Mouse (Mus musculus): Measurements from ENCODE around the gene Ldlr.
A peak's percentile ranks its signal among the peaks of the same experiment; 100 is the strongest.
"Not testable (repeated sequence)": the region's sequence is repeated elsewhere in the genome, so short reads cannot be mapped to it uniquely, and the experiment has no call there.

The Ldlr gene

DNA sequence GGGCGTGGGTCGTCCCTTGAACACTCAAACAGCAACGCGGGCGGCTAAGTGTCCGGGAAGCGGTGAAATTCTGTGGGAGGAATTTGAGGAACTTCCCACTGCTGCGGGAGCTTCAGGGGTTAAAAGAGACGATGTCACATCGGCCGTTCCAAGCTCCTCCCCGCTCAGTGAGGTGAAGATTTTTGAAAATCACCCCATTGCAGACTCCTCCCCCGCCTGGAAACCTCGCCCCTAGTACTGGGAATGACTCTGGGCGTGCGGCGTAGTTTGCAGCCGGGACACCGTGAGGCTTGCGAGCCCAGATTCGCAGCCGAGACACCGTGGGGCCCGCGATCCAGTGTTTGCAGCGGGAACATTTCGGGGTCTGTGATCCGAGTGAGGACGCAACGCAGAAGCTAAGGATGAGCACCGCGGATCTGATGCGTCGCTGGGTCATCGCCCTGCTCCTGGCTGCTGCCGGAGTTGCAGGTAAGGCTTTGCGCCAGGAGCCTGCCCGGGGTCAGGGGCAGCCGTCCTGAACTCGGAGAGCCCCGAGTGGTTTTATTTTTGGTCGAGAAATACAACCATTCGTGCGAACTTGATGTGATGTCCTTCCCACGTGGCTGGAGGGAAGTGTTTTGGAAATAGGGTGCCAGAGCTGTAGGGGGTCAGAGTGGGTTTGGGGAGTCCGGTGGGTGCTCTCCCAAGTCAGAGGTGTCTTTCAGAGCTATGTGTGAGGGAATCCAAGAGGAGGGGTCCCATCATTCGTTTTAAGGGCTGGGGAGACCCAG is at the start of gene Ldlr:
TSS of gene Ldlr (plus strand) at position 107 of the 770 bp plus-strand sequence.
- peak; percentile 43 to 55 for DNase-seq

DNA sequence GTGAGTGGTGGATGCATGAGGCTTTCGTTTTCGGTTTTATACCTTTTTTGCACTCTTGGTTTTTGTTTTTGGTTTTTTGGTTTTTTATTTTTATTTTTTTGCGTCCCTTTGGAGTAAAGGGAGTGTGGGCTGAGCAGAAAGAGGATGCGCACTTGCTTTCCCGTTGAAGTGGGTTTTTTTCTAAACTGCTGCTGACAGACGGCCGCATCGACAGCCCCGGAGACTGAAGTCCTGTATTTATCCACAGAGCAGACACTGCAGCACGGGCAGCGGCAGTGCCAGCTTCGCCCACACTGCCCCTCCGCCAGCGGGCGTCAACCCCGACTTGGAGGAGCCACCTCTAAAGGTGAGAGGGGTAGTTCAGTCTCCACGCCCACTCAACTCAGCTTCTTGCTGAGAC is 45.6 kb upstream of the Ldlr start:
- DNase-seq: no peak

DNA sequence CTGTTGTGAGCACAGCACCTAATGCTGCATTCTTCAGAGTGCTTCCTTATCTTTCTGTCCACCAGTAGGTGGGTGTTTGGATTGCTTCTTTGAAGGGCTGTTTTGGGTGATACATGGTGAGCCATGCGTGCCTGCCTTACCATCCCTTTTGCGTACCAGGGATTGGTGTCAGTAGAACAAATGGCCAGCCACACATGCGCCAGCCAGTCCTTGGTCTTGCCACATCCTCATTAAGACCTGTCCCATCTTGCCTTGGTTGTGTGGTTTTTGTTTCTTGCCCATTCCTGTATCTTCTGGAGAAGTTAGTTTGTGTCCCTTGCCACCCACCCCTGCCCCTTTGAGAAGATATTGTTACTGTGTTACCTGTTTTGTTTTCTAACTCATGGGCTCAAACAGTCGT is 42.8 kb upstream of the Ldlr start:
- no peak for DNase-seq

DNA sequence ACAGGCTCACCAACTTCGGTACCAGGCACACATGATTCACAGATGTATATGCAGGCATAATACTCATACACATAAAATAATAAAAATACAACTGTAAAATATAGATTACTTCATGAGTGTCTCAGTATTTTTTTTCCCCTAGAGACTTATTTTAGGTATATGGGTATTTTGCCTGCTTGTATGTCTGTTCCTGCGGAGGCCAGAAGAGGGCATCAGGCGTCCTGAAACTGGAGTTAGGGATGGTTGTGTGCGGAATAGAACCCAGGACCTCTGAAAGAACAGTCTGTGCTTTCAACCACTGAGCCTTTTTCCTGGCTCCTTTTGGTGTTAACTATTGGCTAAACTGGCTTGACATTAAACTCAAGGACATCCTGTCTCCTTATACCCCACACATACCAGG is 40.5 kb upstream of the Ldlr start:
- DNase-seq: no peak

DNA sequence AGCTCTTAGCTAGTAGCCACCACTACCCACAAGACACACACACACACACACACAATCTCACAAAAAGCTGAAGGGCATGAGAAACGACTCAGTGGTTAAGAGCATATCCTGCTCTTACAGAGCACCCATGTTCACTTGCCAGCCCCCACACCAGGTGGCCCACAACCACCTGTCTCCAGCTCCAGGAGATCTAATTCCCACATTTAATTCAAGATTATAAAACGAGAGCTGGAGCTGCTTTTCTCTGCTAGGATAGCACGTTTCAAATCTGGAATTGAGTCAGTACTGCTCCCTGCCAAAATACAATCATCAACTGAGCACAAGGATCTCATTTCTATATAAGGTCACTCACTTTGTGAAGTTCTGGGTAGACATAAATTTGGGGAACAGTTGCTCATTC is 39.4 kb upstream of the Ldlr start:
- DNase-seq: no peak

DNA sequence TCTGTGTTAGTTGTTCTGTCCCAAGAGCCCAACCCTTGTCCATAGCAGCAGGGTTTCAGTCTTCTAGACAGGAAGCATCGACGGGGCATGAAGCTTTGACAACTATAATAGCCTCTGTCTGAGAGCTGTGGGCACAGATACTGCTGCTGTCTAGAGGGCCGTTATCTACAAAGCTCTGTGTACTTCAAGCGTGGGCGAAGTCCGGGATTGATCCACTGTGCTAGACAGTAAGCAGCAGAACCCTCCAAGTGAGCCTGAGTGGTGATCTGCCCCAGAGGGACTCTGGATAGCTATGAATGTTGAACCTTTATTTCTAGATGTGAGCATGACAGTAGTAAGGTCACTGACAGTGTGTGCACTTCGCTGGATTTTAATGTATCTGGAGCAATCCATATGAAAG is 34.7 kb upstream of the Ldlr start:
- no peak for DNase-seq

DNA sequence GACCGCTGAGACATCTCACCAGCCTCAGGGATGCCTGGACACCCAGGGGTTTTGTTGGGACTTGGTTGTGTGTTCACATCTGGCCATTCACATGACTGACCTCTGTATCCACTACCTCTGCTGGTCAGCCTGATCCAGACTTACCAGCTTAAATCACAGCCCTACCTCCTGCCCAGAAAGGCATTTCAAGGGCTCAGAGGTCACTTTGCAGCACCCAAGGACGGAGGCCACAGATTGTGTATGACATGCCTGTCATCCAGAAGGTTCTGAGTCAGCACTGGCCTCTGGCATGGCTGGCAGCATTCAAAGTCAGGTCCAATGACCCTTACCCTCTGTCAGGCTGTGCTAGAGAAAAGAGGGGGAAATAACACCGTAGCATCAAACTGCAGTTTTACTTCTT is 33.3 kb upstream of the Ldlr start:
- DNase-seq: no peak

DNA sequence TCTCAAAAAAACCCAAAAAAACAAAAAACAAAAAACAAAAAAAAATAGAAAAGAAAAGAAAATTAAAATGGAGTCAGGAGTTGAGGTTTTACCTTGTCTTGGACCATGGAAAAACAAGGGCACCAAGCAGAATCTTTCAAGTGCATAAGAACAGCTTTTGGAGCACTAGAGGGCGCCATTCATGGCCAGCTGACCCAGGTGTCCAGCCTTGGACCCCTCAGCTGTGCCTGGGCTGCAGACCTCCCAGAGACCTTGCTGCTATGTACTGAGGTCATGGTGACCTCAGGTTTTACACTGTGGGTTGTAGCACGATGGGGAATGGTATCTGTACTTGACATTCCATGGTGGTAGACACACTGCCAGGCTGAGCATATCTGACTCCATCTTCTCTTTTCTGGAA is 31.4 kb upstream of the Ldlr start:
- DNase-seq: no peak

DNA sequence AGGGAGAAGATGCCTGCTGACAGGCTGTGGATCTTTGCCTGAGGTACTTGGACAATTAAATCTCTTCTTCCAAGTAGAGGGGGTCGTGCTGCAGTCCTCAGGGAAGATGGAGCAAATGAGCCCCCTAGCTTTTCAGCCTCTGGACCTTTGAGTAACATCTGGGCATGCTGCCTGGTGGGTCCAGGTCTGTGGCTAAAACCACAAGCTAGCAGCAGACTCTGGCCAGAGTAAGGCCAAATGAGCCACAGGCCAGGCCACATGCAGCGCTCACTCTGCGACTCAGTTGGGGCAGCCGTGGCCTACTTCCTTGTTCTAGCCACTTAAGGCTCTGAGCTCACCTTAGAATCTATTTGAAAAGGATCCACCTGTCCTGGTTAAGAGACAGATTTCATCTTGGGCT is 30.8 kb upstream of the Ldlr start:
- DNase-seq: no peak

DNA sequence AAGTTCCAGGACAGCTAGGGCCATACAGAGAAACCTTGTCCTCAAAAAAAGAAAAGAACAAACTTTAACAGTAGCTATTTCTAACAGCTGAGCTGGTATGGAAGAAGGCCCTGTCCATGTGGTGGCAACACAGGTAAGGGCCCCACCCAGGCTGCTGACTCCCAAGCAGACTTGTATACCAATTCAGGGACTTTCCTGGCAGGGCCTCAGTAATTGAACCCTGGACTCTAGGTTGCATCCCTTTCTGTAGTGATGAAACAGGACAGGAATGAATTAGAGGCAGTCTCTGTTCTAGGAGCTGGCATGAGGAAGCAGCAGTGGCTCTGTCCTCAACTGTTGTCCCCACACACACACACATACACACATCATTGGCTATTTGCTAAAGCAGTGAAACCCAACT is 29.2 kb upstream of the Ldlr start:
- no peak for DNase-seq

DNA sequence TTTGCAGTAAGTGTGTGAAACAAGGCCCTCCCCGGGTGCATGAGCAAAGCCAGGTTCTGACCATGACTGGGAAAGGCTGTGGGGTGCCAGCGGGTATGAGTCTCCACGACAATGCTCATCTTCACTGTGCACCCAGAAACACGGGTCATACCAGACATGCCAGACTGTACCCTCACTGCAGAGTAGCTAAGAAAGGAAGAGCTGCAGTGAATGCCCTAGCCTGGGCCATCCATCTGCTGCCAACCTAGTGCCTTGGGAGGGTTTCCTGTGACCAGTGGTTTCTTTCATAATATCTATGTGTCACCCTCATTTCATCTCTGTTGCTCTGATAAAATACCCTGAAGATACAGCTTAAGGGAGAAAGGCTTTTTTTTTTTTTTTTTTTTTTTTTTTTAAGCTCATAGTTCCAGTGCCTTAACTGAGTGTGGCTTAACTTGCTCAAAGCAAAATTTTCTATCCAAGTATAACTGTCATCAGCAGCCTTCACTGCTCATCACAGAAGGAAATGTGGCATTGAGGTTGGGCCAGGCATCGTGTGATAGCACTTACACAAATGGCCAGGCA is 28.0 kb upstream of the Ldlr start:
- DNase-seq: no peak

DNA sequence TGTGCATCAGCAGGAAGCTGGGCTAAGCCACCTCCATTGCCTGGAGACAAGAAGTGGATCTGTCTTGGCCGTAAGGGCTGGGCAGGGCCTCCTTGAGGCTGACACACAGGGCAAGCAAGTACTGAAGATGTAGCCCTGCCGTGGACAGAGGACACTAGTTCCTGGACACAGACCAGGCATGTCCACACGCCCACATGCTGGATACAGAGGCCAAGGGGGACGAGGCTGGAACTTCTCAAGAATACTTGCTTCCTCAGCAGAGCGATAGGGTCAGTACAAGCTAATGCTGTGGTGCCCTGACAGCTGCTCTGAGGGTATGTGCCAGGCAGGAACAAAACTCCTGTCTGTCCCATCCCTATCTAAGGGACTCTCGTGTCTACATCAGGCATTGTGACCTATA is 26.2 kb upstream of the Ldlr start:
- DNase-seq: no peak

DNA sequence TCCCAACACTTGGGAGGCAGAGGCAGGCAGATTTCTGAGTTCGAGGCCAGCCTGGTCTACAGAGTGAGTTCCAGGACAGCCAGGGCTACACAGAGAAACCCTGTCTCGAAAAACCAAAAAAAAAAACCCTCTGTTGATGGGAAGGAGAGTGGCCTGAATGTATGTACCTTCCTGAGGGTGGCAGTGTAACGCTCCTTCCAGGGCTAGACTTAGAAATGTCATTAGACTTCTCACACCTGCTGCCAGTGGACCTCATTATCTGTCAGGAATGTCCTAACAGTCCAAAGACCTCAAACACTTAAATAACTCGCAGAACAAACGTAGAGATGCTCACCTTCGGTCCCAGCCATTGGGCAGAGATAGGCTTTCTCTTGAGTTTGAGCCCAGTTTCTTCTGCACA is 24.0 kb upstream of the Ldlr start:
- not testable (repeated sequence) for DNase-seq

DNA sequence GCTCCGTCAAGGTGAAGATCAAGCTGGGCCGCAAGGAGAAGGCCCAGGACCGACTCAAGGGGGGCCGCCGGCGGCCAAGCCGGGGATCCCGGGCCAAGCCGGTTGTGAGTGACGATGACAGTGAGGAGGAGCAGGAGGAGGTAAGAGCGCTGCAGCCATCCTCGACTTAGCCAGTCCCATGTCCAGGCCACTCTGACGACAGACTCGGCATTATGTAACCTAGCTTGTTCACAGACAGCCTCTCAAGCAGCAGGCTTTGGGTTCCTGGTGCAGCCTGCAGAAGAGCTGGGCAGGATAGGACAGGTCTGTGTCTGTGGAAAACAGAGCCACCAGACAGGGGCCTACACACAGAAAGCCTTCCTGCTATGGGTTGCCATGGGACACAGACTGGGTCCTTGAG is 22.2 kb upstream of the Ldlr start:
- DNase-seq: no peak

DNA sequence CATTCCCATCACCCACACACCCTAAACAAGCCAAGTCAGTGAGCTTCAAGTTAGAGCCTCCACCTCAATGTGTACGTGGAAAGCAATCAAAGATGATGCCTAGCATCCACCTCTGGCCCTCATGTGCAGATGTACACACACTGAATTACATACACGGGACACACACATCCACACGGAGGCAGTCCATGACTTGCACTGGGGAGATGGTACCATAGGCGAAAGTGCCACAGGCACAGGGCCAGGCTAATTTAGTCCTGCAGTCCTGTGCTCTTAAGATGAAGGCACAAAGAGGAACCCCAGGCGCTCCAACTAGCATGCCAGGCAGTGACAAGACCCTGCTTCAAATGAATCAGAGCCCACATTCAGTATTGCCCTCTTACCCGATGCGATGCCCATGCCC is 19.8 kb upstream of the Ldlr start:
- DNase-seq: no peak

DNA sequence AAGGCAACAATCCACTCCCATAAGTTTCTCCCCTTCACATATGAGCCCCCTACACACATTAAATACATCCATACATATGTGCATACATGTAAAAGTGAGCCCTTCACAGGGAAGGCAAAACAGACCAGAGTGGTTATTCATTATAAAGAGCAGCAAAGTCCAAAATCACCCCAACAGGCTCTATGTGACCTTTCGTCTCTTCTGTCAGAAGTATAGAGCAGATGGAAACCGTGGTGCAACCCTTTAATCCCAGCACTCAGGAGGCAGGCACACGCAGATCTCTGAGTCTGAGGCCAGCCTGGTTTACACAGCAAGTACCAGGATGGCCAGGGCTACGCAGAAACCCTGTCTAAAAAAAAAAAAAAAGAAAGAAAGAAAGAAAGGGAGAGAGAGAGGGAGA is 17.2 kb upstream of the Ldlr start:
- DNase-seq: no peak

DNA sequence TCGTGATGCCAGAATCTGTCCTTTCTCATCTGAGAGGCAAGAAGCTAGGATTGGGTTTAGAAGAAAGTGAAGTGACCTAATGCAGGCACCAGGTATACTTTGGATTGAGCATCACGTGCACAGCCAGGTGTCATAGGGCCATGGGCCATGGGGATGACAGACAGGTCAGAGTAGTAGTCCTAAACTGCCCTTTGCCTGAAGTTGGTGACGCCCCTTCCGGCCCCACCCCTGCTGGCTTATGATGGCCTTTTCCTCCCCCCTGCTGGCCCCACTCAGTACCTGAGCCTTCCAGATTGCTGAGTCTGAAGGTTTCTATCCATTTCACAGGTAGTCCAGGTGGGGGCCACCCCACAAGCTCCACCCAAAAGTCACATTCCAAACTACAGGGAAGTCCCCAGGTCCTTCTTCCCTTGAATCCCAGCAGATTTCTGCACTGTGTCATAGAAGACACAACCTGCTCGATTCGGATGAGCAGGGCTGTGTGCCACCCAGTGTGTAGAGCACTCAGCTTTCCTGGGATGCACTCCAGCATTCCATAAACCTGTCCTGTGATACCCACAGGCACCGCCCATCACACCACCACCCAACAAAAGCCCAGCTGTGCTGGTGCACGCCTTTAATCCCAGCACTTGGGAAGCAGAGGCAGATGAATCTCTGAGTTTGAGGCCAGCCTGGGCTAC is 16.6 kb upstream of the Ldlr start:
- no peak for DNase-seq

DNA sequence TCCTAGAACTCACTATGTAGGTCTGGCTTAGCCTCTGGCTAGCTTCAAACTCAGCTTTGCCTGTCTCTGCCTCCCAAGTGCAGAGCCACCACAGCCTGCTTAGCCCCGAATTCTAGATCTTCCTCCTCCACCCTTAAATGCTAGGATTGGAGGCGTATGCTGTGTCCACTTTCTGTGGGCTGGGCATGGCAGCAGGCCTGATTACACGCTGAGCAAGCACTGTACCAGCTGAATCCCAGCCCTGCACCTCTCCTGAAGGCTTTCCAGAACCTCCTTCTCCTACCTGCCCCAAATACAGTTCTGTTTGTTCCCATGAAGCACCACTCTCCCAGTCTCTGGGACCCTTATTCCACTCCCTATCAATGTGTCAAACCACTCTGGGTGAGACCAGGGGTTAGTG is 13.9 kb upstream of the Ldlr start:
- no peak for DNase-seq

DNA sequence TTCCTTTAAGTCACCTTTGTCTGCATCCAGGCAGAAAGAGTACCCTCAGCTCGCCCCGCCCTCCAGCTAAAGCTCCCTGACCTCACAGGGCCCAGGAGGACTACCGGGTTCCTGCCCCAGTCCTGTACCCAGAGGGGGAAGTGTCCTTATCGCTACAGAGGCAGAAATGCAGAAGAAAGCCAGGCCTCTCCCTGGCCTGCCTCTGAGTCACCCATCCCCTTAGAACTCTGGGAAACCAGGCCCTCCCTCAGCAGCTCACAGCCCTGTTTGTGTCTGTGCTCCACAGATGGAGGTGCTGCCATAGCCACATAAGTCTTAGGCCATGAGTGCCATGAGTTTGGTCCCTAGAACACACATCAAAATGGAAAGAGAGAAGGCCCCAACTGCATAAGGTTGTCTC is 8.0 kb upstream of the Ldlr start:
- DNase-seq: no peak

DNA sequence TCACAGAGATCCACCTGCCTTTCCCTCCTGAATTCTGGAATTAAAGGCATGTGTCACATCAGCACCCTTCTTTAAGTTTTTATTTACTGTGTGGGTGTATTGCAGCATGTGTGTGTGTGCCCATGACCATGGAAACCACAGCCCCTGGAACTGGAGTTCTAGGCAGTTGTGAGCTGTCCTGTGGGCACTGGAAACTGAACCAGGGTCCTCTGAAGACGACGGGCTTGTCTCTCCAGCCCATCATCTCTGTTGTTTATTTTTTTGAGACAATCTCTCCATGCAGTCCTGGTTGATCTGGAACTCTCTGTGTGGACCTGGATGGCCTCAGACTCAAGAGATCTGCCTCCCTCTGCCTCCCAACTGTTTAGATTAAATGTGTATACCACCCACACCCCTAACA is 6.3 kb upstream of the Ldlr start:
- no peak for DNase-seq

DNA sequence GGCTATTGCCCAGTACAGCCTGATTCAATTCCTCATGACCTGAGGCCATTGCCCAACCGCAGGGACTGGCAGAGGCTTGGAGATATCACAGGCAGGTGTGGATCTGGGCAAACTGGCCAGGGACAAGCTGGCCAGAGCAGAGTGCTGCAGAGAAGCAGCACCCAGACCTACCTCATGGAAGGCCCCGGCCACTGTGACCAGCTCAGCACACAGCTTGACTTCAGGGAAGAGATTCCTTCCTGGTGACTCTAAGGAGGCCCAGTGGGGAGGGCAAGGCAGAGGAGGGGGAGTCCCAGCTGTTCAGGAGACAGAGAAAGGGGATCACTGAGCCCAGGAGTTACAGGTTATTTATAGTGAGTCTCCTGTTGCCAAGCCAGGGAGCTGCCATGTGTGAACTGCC is 2.2 kb upstream of the Ldlr start:
- no peak for DNase-seq

DNA sequence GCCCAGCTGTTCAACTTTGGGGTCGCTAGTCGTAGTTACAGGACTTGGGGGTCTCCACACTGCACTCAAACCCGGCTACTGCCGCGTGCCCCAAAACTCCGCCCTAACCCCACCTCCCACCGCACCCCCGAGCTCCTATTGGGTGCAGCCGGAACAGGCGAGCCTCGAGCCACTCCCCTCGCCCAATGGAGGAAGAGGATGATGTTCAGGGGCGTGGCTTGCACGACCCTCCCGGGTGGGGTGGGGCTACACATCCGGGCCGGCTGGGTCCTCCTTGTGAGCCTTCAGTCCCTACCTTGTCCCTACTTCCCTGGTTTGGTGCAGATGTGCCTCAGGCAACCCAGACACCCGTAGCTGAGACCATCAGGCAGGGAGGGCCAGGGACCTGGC is 859 bp downstream of the Ldlr start:
- DNase-seq: peak; percentile 92 to 93

DNA sequence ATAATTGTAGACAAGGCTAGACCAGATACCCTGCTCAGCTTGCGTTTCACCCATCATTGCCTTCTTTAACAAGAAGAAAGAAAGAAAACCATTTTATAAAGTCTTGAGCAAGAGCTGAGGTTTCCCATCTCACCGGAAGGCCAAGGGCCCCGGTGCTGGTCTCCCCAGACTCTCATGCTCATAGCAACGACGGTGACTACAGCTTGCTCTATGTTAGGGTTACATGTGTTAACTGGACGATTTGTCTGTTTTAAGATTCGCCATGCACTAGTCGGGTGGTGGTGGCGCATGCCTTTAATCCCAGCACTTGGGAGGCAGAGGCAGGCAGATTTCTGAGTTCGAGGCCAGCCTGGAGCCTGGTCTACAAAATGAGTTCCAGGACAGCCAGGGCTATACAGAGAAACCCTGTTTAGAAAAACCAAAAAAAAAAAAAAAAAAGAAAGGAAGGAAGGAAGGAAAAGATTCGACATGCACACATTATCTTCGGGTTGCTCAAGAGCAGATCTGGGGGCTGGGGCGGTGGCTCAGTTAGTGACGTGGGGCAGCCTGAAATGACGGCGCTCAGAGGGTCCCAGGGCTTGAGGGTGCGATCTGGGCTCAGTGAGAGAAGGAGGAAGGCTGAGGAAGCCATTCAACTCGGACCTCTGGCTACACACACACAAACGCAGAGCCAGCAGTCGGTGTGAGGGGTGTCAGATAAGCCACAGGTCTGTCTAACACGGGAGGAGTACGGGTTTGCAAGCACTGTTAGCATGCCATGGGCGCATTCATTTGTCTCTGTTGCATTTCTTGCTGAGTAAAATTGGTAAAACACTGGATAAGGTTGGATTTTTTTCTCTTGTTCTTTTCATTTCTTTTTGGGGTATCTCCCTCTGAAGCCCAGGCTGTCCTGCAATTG is 2.2 kb downstream of the Ldlr start:
- no peak for DNase-seq
